Mouse (Mus musculus): ENCODE results near the gene F2rl1. TPM values are rescaled to one million over a fixed set of nuclear protein-coding genes. Genes with fewer than 3 reads are reported as not detected.
A peak's percentile ranks its signal among the peaks of the same experiment; 100 is the strongest.

The F2rl1 gene
- polyA plus RNA-seq, 1 experiment: 30.0 TPM

DNA sequence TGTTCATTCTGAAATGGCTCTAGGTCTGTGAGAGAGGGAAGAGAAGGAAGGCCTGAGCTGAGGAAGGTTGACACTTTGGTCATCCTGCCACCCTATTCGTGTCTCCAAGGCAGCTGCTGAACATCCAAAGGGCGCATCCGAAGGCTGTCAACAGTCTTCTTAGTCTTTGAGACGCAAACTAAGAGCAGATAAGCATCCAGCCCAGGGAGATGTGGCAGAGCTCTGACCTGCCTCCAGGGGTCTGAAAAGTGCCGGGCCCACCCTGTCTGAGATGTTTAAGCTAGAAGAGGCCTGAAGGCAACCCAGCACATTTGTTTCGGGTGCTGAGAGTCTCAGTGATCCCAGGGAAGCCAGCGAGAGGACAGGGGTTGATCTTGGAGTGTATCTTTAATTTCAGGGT lies 32.3 kb upstream of the F2rl1 start:
- Histone ChIP-seq H3K27ac (ENCODE audit: insufficient read depth, low read depth, low read length) (no peak overlapping the region), H3K36me3 (ENCODE audit: control insufficient read depth, insufficient read depth, low read length) (no peaks in the 10 kb centered on the region), H3K4me1 (ENCODE audit: control insufficient read depth, insufficient read depth, insufficient read length, low read length) (peaks cover 3% of the 10 kb centered on the region; the same call in 1 of the 2 replicates), H3K4me3 (ENCODE audit: low read depth, low read length) (no peak overlapping the region), H3K27me3 (ENCODE audit: control insufficient read depth, insufficient read depth, low read length) (no peaks in the 10 kb centered on the region)
- TF ChIP-seq POLR2A (IDR thresholded peaks at IDR 0.05; ENCODE audit: low read depth, low read length): no peak
- TF ChIP-seq CTCF (IDR thresholded peaks at IDR 0.05; ENCODE audit: extremely low read depth, insufficient read length, insufficient replicate concordance, low read depth, low read length): no peak
- WGBS: 92% methylated on average over 7 of the region's 7 CpGs

DNA sequence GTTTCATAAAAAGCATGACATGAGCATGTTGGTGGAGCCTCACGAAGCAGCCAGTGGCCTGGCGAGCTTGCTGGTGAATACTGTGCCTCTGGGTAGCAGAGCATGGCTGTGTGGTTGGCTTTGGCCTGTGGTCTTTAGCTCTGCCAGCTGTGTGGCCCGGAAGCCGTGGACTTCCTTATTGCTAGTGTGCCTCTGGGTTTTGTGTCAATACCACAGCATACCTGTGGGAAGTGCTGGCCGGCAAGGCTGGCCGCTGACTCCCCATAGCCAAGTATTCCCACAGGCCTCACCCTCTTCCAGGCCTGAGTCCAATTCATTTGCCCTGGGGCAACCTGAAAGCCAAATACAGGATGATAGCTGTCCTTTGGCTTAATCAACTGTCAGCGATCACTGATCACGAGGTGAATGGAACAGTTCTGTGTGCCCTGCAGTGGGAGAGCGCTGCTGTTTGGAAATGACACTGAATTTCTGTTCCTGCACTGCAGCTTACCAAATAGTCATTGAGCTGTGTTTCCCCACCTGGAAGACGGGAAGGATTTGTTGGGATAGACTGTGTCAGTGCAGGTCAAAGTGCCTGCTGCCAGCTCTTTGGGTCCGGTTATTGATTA lies 29.0 kb upstream of the F2rl1 start:
- no peak for TF ChIP-seq CTCF (IDR thresholded peaks at IDR 0.05; ENCODE audit: extremely low read depth, insufficient read length, insufficient replicate concordance, low read depth, low read length)
- TF ChIP-seq POLR2A (IDR thresholded peaks at IDR 0.05; ENCODE audit: low read depth, low read length): no peak
- Histone ChIP-seq H3K27me3 (ENCODE audit: control insufficient read depth, insufficient read depth, low read length) (no peaks in the 10 kb centered on the region), H3K4me3 (ENCODE audit: low read depth, low read length) (no peak overlapping the region), H3K27ac (ENCODE audit: insufficient read depth, low read depth, low read length) (no peak overlapping the region), H3K36me3 (ENCODE audit: control insufficient read depth, insufficient read depth, low read length) (no peaks in the 10 kb centered on the region), H3K4me1 (ENCODE audit: control insufficient read depth, insufficient read depth, insufficient read length, low read length) (peaks cover 5% of the 10 kb centered on the region; the same call in 1 of the 2 replicates)
- WGBS: 35% methylated on average over 11 of the region's 11 CpGs

DNA sequence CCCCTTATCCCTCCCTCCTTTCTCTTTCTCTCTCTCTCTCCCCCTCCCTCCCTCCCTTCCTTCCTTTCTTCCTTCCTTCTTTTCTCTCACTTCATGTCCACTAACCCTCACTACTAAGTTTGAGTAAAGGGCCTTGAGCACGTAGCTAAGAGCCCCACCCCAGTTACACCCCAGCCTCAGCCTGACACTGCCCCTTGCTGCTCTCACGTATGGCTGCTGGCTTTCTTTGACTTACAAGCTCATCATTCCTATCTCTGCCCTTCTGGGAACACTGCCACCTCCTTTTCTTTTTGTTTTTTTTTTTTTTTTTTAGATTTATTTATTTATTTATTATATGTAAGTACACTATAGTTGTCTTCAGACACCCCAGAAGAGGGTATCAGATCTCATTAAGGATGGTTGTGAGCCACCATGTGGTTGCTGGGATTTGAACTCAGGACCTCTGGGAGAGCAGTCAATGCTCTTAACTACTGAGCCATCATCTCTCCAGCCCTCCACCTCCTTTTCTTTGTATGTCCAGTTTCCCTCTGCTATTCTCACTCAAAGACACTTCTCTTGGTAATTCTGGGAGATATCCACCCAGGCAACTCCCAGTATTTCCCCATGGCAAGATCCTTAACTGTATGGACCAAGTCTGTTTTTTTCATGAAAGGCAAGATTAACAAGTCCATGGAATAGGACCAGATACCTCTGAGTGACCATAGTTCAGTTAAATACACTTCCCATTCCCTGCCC lies 25.8 kb upstream of the F2rl1 start:
- Histone ChIP-seq H3K27me3 (ENCODE audit: control insufficient read depth, insufficient read depth, low read length) (no peaks in the 10 kb centered on the region), H3K4me1 (ENCODE audit: control insufficient read depth, insufficient read depth, insufficient read length, low read length) (peaks cover 7% of the 10 kb centered on the region; the same call in 1 of the 2 replicates), H3K27ac (ENCODE audit: insufficient read depth, low read depth, low read length) (no peak overlapping the region), H3K4me3 (ENCODE audit: low read depth, low read length) (no peak overlapping the region), H3K36me3 (ENCODE audit: control insufficient read depth, insufficient read depth, low read length) (no peaks in the 10 kb centered on the region)
- TF ChIP-seq POLR2A (IDR thresholded peaks at IDR 0.05; ENCODE audit: low read depth, low read length) (no peak), CTCF (IDR thresholded peaks at IDR 0.05; ENCODE audit: extremely low read depth, insufficient read length, insufficient replicate concordance, low read depth, low read length) (no peak)
- WGBS: 52% methylated on average over 2 of the region's 2 CpGs

DNA sequence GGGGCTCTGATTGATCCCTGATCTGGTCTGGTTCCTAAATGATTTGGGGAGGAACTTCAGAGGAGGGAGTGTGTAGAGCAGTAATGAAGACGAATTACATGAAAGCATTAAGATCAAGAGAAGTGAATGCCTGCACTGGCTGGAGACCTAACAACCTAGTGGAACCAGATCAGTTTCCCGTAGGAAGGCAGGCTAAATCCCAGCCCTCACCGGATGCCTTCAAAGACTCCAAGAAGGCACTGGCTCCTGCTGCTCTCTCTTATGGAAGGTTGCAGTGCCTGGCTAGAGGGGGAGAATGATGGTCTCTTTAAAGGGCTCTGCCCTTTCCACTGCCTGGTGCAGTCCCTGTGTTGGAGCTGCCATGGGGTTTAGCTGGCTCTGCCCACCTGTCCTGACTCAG lies 24.4 kb upstream of the F2rl1 start:
- Histone ChIP-seq H3K27me3 (ENCODE audit: control insufficient read depth, insufficient read depth, low read length) (no peaks in the 10 kb centered on the region), H3K4me3 (ENCODE audit: low read depth, low read length) (no peak overlapping the region), H3K4me1 (ENCODE audit: control insufficient read depth, insufficient read depth, insufficient read length, low read length) (peaks cover 7% of the 10 kb centered on the region; the same call in 1 of the 2 replicates), H3K36me3 (ENCODE audit: control insufficient read depth, insufficient read depth, low read length) (no peaks in the 10 kb centered on the region), H3K27ac (ENCODE audit: insufficient read depth, low read depth, low read length) (no peak overlapping the region)
- WGBS: 48% methylated on average over 3 of the region's 3 CpGs
- TF ChIP-seq POLR2A (IDR thresholded peaks at IDR 0.05; ENCODE audit: low read depth, low read length) (no peak), CTCF (IDR thresholded peaks at IDR 0.05; ENCODE audit: extremely low read depth, insufficient read length, insufficient replicate concordance, low read depth, low read length) (no peak)

DNA sequence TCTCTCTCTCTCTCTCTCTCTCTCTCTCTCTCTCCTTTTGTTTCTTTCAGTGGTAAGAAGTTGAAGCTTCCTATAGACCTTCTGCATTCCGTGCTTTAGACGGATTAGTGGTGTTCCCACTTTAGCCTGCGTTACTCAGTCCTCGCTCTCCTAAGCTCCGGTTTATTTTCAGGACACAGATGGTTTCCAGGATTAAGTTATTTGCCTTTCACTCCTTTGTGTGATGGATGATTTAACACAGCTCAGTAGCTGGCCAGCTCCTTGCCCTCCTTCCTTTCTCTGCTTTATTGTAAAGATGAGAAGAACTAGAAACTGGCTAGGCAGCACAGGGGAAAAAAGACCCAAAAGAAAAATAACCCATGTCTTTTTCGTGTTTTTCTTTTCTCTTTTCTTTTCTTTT lies 23.8 kb upstream of the F2rl1 start:
- Histone ChIP-seq H3K4me3 (ENCODE audit: low read depth, low read length) (no peak overlapping the region), H3K27ac (ENCODE audit: insufficient read depth, low read depth, low read length) (no peak overlapping the region), H3K36me3 (ENCODE audit: control insufficient read depth, insufficient read depth, low read length) (no peaks in the 10 kb centered on the region), H3K27me3 (ENCODE audit: control insufficient read depth, insufficient read depth, low read length) (no peaks in the 10 kb centered on the region), H3K4me1 (ENCODE audit: control insufficient read depth, insufficient read depth, insufficient read length, low read length) (peaks cover 5% of the 10 kb centered on the region; the same call in 1 of the 2 replicates)
- WGBS: 23% methylated on average over 6 of the region's 6 CpGs
- no peak for TF ChIP-seq CTCF (IDR thresholded peaks at IDR 0.05; ENCODE audit: extremely low read depth, insufficient read length, insufficient replicate concordance, low read depth, low read length)
- TF ChIP-seq POLR2A (IDR thresholded peaks at IDR 0.05; ENCODE audit: low read depth, low read length): no peak

DNA sequence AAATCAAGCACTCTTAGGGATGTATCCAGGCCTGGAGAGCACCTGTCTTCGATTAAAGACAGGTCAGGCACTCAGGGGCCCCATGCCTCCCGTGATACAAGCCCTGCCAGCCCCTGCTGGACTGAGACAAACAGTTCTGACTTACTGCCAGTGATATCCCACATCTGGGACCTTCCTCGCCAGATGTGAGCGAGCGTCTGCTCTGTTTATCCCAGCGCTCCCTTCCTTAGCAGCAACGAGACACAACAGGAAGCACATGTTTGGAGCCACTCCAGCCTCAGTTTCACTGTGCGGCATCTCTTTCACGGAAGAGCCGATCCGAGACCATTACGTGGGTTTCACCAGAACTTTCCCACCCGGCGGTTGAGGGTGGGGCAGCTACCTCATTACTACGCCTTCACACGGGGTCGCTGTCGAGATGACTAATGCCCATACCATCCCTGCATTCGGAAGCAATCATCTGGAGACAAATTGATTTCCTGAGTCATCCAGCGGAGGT lies 23.3 kb upstream of the F2rl1 start:
- no peaks in the 10 kb centered on the region for H3K27me3 ChIP-seq (ENCODE audit: control insufficient read depth, insufficient read depth, low read length)
- H3K4me3 ChIP-seq (ENCODE audit: low read depth, low read length): peak overlapping the region; percentile 30
- TF ChIP-seq CTCF (IDR thresholded peaks at IDR 0.05; ENCODE audit: extremely low read depth, insufficient read length, insufficient replicate concordance, low read depth, low read length) (no peak), POLR2A (IDR thresholded peaks at IDR 0.05; ENCODE audit: low read depth, low read length) (no peak)
- H3K36me3 ChIP-seq (ENCODE audit: control insufficient read depth, insufficient read depth, low read length): no peaks in the 10 kb centered on the region
- H3K27ac ChIP-seq (ENCODE audit: insufficient read depth, low read depth, low read length): no peak overlapping the region
- WGBS: 33% methylated on average over 20 of the region's 20 CpGs
- H3K4me1 ChIP-seq (ENCODE audit: control insufficient read depth, insufficient read depth, insufficient read length, low read length): 0 out of 2 replicates have a peak, but pooled peaks cover 4% of the 10 kb centered on the region

DNA sequence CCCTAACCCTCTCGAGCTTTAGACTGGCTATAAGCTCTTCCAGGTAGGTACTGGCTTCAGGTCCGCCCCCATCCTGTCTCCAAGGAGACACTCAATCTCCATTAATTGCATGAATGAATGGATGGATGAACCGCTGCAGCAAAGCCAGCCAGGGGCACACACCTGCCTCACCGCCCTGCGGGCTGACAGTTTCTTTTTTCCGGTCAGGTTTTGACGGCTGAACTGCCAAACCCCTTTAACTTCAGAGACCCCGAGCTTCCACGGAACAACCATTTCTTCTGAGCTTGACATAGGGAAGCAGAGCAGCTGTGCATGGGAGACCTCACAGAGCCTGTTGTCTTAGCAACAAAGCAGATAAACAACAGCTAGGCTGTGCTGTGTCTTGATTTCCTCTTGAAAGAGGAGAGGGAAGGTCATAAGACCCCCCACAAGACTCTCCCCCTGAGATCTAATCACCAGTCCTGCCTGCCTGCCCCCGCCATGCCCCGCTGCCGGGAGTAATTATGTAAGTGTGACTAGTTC lies 22.1 kb upstream of the F2rl1 start:
- no peak overlapping the region for H3K4me3 ChIP-seq (ENCODE audit: low read depth, low read length)
- 63% methylated on average over 12 of the region's 12 CpGs for WGBS
- no peaks in the 10 kb centered on the region for H3K27me3 ChIP-seq (ENCODE audit: control insufficient read depth, insufficient read depth, low read length)
- no peaks in the 10 kb centered on the region for H3K36me3 ChIP-seq (ENCODE audit: control insufficient read depth, insufficient read depth, low read length)
- no peak overlapping the region for H3K27ac ChIP-seq (ENCODE audit: insufficient read depth, low read depth, low read length)
- H3K4me1 ChIP-seq (ENCODE audit: control insufficient read depth, insufficient read depth, insufficient read length, low read length): 0 out of 2 replicates have a peak, but pooled peaks cover 4% of the 10 kb centered on the region
- TF ChIP-seq POLR2A (IDR thresholded peaks at IDR 0.05; ENCODE audit: low read depth, low read length) (no peak), CTCF (IDR thresholded peaks at IDR 0.05; ENCODE audit: extremely low read depth, insufficient read length, insufficient replicate concordance, low read depth, low read length) (no peak)

Measured in small intestine, adult 2 months (tissue).